Mouse (Mus musculus) hindbrain, embryonic 14.5 days (tissue): ENCODE data around the gene Prkag3. TPM values are rescaled to one million over a fixed set of nuclear protein-coding genes. Genes with fewer than 3 reads are reported as not detected.

Experiments used
- ATAC-seq: fragments of 200-750 bp; cut with Nextera tagmentation; 2 replicates; pipeline ENCODE4 v1.8.0; 2017; ENCODE audit warnings: moderate number of reproducible peaks, mild to moderate bottlenecking, moderate TSS enrichment, moderate library complexity; ENCODE audit not compliant: low FRiP score
- DNase-seq: peaks from one replicate; pipeline ENCODE4 v3.0.0-alpha.2; 2015; ENCODE audit warnings: low spot score
- H3K27ac ChIP-seq: fragments of 300-500 bp; sonication (generic); 2 replicates; pipeline ENCODE4 v1.5.1; 2014; ENCODE audit warnings: mild to moderate bottlenecking, moderate library complexity
- H3K27me3 ChIP-seq: fragments of 300-500 bp; sonication (generic); 2 replicates; pipeline ENCODE4 v1.6.1; 2014; ENCODE audit warnings: mild to moderate bottlenecking, low read length, mixed read lengths; ENCODE audit not compliant: control insufficient read depth, insufficient read depth
- H3K36me3 ChIP-seq: fragments of 300-500 bp; sonication (generic); replicated peaks from 2 replicates; pipeline ENCODE4 v1.6.1; 2014; ENCODE audit not compliant: control insufficient read depth, insufficient read depth
- H3K4me1 ChIP-seq: fragments of 300-500 bp; sonication (generic); replicated peaks from 2 replicates; pipeline ENCODE4 v1.6.1; 2014; ENCODE audit warnings: antibody characterized with exemption, low read length, mixed read lengths; ENCODE audit not compliant: control insufficient read depth, insufficient read depth
- H3K4me2 ChIP-seq: fragments of 300-500 bp; sonication (generic); replicated peaks from 2 replicates; pipeline ENCODE4 v1.6.1; 2014; ENCODE audit warnings: mild to moderate bottlenecking, moderate library complexity
- H3K4me3 ChIP-seq: fragments of 300-500 bp; sonication (generic); replicated peaks from 2 replicates; pipeline ENCODE4 v1.5.1; 2014; ENCODE audit warnings: mild to moderate bottlenecking, low read length
- H3K9ac ChIP-seq: fragments of 300-500 bp; sonication (generic); 2 replicates; pipeline ENCODE4 v1.6.1; 2014
- H3K9me3 ChIP-seq: fragments of 300-500 bp; sonication (generic); 2 replicates; pipeline ENCODE4 v1.6.1; 2016; ENCODE audit warnings: low read length; ENCODE audit not compliant: control insufficient read depth
- WGBS: fragments of 180-500 bp; shearing (Covaris S2); extraction: QIAGEN DNeasy Blood & Tissue Kit; methylation state at CpG from one replicate; pipeline ENCODE4 v1.1.7; 2014; 5-methylcytosine and 5-hydroxymethylcytosine counted together
- polyA plus RNA-seq: library from polyadenylated mRNA; unstranded; fragments of >200 nt; fragmentation: Nextera tagmentation; extraction: Ambion mirVana; gene quantifications from 2 replicates; pipeline ENCODE4 v1.2.1, GENCODE M21; 2014

Gene Prkag3
- polyA plus RNA-seq, 1 experiment from 2014 or later = not detected

- no peak for ATAC-seq
- WGBS = 89% methylated on average over 8 of the region's 8 CpGs
Measured at GRCm38 (mm10) chr1:74693891-74694583, 55.0 kb downstream of the Prkag3 start.

More at GRCm38 (mm10) chr1:74693891-74694583, 55.0 kb downstream of the Prkag3 start:
- H3K27ac ChIP-seq = no peak overlapping the region
- no peaks in the 10 kb centered on the region for H3K4me1 ChIP-seq
- H3K27me3 ChIP-seq = no peaks in the 10 kb centered on the region
- no peak overlapping the region for H3K4me2 ChIP-seq
- no peak for DNase-seq
- no peaks in the 10 kb centered on the region for H3K9me3 ChIP-seq
- peaks cover 86% of the 10 kb centered on the region for H3K36me3 ChIP-seq
- no peak overlapping the region for H3K9ac ChIP-seq
- no peak overlapping the region for H3K4me3 ChIP-seq

Other genes starting within 250 kb of the Prkag3 start
- gene Cnot9, start 243.2 kb downstream of the Prkag3 start, polyA plus RNA-seq = 48.3 and 51.4 TPM in 2 replicates
- gene Plcd4, start 206.3 kb downstream of the Prkag3 start, polyA plus RNA-seq = 4.9 and 5.6 TPM in 2 replicates
- 26.5 and 26.8 TPM in 2 replicates for gene Usp37, start 204.9 kb downstream of the Prkag3 start, polyA plus RNA-seq
- gene Zfp142, start 161.0 kb downstream of the Prkag3 start, polyA plus RNA-seq = 8.4 and 10.2 TPM in 2 replicates
- gene Bcs1l, start 160.9 kb downstream of the Prkag3 start, polyA plus RNA-seq = 23.1 and 23.3 TPM in 2 replicates
- 10.4 and 11.7 TPM in 2 replicates for gene Rnf25, start 147.8 kb downstream of the Prkag3 start, polyA plus RNA-seq
- 18.3 and 18.8 TPM in 2 replicates for gene Stk36, start 147.8 kb downstream of the Prkag3 start, polyA plus RNA-seq
- 12.1 and 14.7 TPM in 2 replicates for gene Ttll4, start 87.5 kb downstream of the Prkag3 start, polyA plus RNA-seq
- 1.9 and 3.2 TPM in 2 replicates for gene Cyp27a1, start 35.6 kb downstream of the Prkag3 start, polyA plus RNA-seq
- gene Wnt6, start 22.7 kb upstream of the Prkag3 start, polyA plus RNA-seq = 4.4 TPM in 2 replicates
- 0.13 and 0.21 TPM in 2 replicates for gene Wnt10a, start 42.3 kb upstream of the Prkag3 start, polyA plus RNA-seq
- 23.3 and 27.4 TPM in 2 replicates for gene Cdk5r2, start 105.7 kb upstream of the Prkag3 start, polyA plus RNA-seq
- 5.2 and 5.8 TPM in 2 replicates for gene Fev, start 136.2 kb upstream of the Prkag3 start, polyA plus RNA-seq
- gene Cryba2, start 143.9 kb upstream of the Prkag3 start, polyA plus RNA-seq = 2.0 and 2.1 TPM in 2 replicates
- gene Cfap65, start 186.4 kb upstream of the Prkag3 start, polyA plus RNA-seq = 1.2 and 1.4 TPM in 2 replicates
- gene Ihh, start 202.5 kb upstream of the Prkag3 start, polyA plus RNA-seq = 0.32 and 0.35 TPM in 2 replicates